In genomic region chr2:130451727-130452090, GRCm38 (mm10) we compare ENCODE assay signal across 9 mouse cellular contexts. TPM values are rescaled to one million over a fixed set of nuclear protein-coding genes. Genes with fewer than 3 reads are reported as not detected.
DNase-seq lines count a peak whose midpoint lies in the region; ATAC-seq and TF ChIP-seq lines count a peak whose summit lies in the region.
"Had no signal": no experiment of that assay in that cellular context is flagged by ENCODE, and none has a peak within 500 bp of the region (broad histone marks: within the 10 kb centered on the region; RNA-seq: fewer than 3 reads in every experiment).

No protein-coding gene starts in this region.

- TF ChIP-seq CTCF in liver, embryonic 14.5 days (IDR thresholded peaks at IDR 0.05; ENCODE audit: low read depth) = no peak

- WGBS in heart, embryonic 10.5 days = 52% methylated on average over 3 of the region's 3 CpGs
- 72% methylated on average over 3 of the region's 3 CpGs for WGBS in forebrain, embryonic 12.5 days
- 47% methylated on average over 3 of the region's 3 CpGs for WGBS in liver, embryonic 14.5 days (ENCODE audit: insufficient replicate concordance)

- TF ChIP-seq EP300 in liver, embryonic 14.5 days (IDR thresholded peaks at IDR 0.05; ENCODE audit: low read depth) = no peak

- no peak for DNase-seq in heart, embryonic 10.5 days (ENCODE audit: low spot score)
- no peak for DNase-seq in heart, postnatal 4 days
- DNase-seq in CD4-positive helper T cell, adult 2 months (ENCODE audit: low read depth, low spot score) = peak; percentile 17
- no peak for DNase-seq in liver, embryonic 14.5 days (ENCODE audit: low read depth in 3 of 3, low spot score in 3 of 3)
- no peak for DNase-seq in adrenal gland, postnatal 14 days
- no peak for DNase-seq in thymus, postnatal 0 days (ENCODE audit: low spot score)
- DNase-seq in ovary, postnatal 36 days (ENCODE audit: low spot score) = no peak

- peak overlapping the region; percentile 67 for H3K4me2 ChIP-seq in forebrain, embryonic 12.5 days
- H3K4me2 ChIP-seq in liver, embryonic 14.5 days (ENCODE audit: low read depth) = peak overlapping the region; percentile 74

- peak overlapping the region; percentile 80 for H3K4me3 ChIP-seq in heart, embryonic 10.5 days
- peak overlapping the region; percentile 87 for H3K4me3 ChIP-seq in forebrain, embryonic 12.5 days (replicated peaks)
- peak overlapping the region in 1 of 2 experiments; percentile 83; a peak in 2 of 4 replicates for H3K4me3 ChIP-seq in liver, embryonic 14.5 days (ENCODE audit: insufficient read depth in 1 of 2, low read depth in 2 of 2, low read length in 2 of 2)

- no peak for ATAC-seq in forebrain, embryonic 12.5 days (ENCODE audit: low FRiP score)
- ATAC-seq in liver, embryonic 14.5 days (ENCODE audit: insufficient read depth) = no peak

- peak overlapping the region; percentile 92 for H3K9ac ChIP-seq in forebrain, embryonic 12.5 days
- H3K9ac ChIP-seq in liver, embryonic 14.5 days (replicated peaks) = peak overlapping the region; percentile 90

- no peaks in the 10 kb centered on the region for H3K9me3 ChIP-seq in heart, embryonic 10.5 days
- H3K9me3 ChIP-seq in forebrain, embryonic 12.5 days = no peaks in the 10 kb centered on the region
- H3K9me3 ChIP-seq in liver, embryonic 14.5 days (ENCODE audit: control insufficient read depth, low read length) = no peaks in the 10 kb centered on the region

- peaks cover 10% of the 10 kb centered on the region; the same call in 1 of the 2 replicates for H3K27me3 ChIP-seq in heart, embryonic 10.5 days (ENCODE audit: insufficient read depth, poor library complexity, severe bottlenecking)
- peaks cover 13% of the 10 kb centered on the region for H3K27me3 ChIP-seq in forebrain, embryonic 12.5 days
- peaks cover 6% of the 10 kb centered on the region for H3K27me3 ChIP-seq in liver, embryonic 14.5 days (ENCODE audit: control insufficient read depth, insufficient read depth, low read length)

- peaks cover 43% of the 10 kb centered on the region for H3K4me1 ChIP-seq in heart, embryonic 10.5 days
- peaks cover 27% of the 10 kb centered on the region for H3K4me1 ChIP-seq in forebrain, embryonic 12.5 days
- H3K4me1 ChIP-seq in liver, embryonic 14.5 days (replicated peaks; ENCODE audit: control insufficient read depth in 2 of 2, insufficient read depth in 2 of 2, low read length in 1 of 2) = peaks cover 16 to 30% of the 10 kb centered on the region in 2 experiments

- no peaks in the 10 kb centered on the region for H3K36me3 ChIP-seq in heart, embryonic 10.5 days
- H3K36me3 ChIP-seq in forebrain, embryonic 12.5 days (replicated peaks) = no peaks in the 10 kb centered on the region
- no peaks in the 10 kb centered on the region for H3K36me3 ChIP-seq in liver, embryonic 14.5 days (replicated peaks; ENCODE audit: control insufficient read depth, insufficient read depth, low read depth)

- no peak overlapping the region for H3K27ac ChIP-seq in heart, embryonic 10.5 days
- H3K27ac ChIP-seq in forebrain, embryonic 12.5 days = no peak overlapping the region
- no peak overlapping the region for H3K27ac ChIP-seq in liver, embryonic 14.5 days

RNA-seq across cellular contexts. Expression of gene Ptpra, which starts 1.6 kb away (rescaled TPM):
- polyA plus RNA-seq in heart, embryonic 10.5 days (2016; fragmentation: Nextera tagmentation; extraction: Ambion mirVana) = 73.3 and 85.5 TPM in 2 replicates
- 10 to 100 TPM; 78.9 to 86.4 TPM for total RNA-seq in heart, postnatal 4 days (2021)
- 130 and 138 TPM in 2 replicates for polyA plus RNA-seq in forebrain, embryonic 12.5 days (2016; fragmentation: Nextera tagmentation; extraction: Ambion mirVana)
- polyA plus RNA-seq in liver, embryonic 14.5 days (2012; rRNA removed) = 14.6 and 19.3 TPM in 2 replicates
- polyA plus RNA-seq in liver, embryonic 14.5 days (2014; fragmentation: Nextera tagmentation; extraction: Ambion mirVana) = 29.6 and 33.6 TPM in 2 replicates
- 100 and 101 TPM in 2 replicates for total RNA-seq in adrenal gland, postnatal 14 days (2021)
- 73.8 and 85.4 TPM in 2 replicates for polyA plus RNA-seq in thymus, postnatal 0 days (2015; fragmentation: Nextera tagmentation; extraction: Ambion mirVana)

RNA-seq across cellular contexts. Expression of gene Pced1a, which starts 27.2 kb away (rescaled TPM):
- 8.2 and 13.6 TPM in 2 replicates for polyA plus RNA-seq in heart, embryonic 10.5 days (2016; fragmentation: Nextera tagmentation; extraction: Ambion mirVana)
- 1 to 10 TPM; 5.6 to 6.2 TPM for total RNA-seq in heart, postnatal 4 days (2021)
- polyA plus RNA-seq in forebrain, embryonic 12.5 days (2016; fragmentation: Nextera tagmentation; extraction: Ambion mirVana) = 10.9 TPM in 2 replicates
- polyA plus RNA-seq in liver, embryonic 14.5 days (2012; rRNA removed) = 5.6 and 6.7 TPM in 2 replicates
- polyA plus RNA-seq in liver, embryonic 14.5 days (2014; fragmentation: Nextera tagmentation; extraction: Ambion mirVana) = 2.1 and 3.3 TPM in 2 replicates
- total RNA-seq in adrenal gland, postnatal 14 days (2021) = 13.6 TPM in 2 replicates
- polyA plus RNA-seq in thymus, postnatal 0 days (2015; fragmentation: Nextera tagmentation; extraction: Ambion mirVana) = 6.5 and 8.0 TPM in 2 replicates

RNA-seq across cellular contexts. Expression of gene Vps16, which starts 27.6 kb away (rescaled TPM):
- 84.5 and 91.1 TPM in 2 replicates for polyA plus RNA-seq in heart, embryonic 10.5 days (2016; fragmentation: Nextera tagmentation; extraction: Ambion mirVana)
- total RNA-seq in heart, postnatal 4 days (2021) = 10 to 100 TPM; 39.0 to 45.3 TPM
- polyA plus RNA-seq in forebrain, embryonic 12.5 days (2016; fragmentation: Nextera tagmentation; extraction: Ambion mirVana) = 133 and 137 TPM in 2 replicates
- polyA plus RNA-seq in liver, embryonic 14.5 days (2012; rRNA removed) = 34.1 and 38.3 TPM in 2 replicates
- 26.8 and 31.3 TPM in 2 replicates for polyA plus RNA-seq in liver, embryonic 14.5 days (2014; fragmentation: Nextera tagmentation; extraction: Ambion mirVana)
- 51.3 and 54.4 TPM in 2 replicates for total RNA-seq in adrenal gland, postnatal 14 days (2021)
- 97.7 and 101 TPM in 2 replicates for polyA plus RNA-seq in thymus, postnatal 0 days (2015; fragmentation: Nextera tagmentation; extraction: Ambion mirVana)

RNA-seq across cellular contexts. Expression of gene Tmem239, which starts 45.4 kb away (rescaled TPM):
- polyA plus RNA-seq in heart, embryonic 10.5 days (2016; fragmentation: Nextera tagmentation; extraction: Ambion mirVana) = not detected in 2 replicates
- not detected for total RNA-seq in heart, postnatal 4 days (2021)
- 0.15 TPM in 1 of 2 replicates, not detected in the other for polyA plus RNA-seq in forebrain, embryonic 12.5 days (2016; fragmentation: Nextera tagmentation; extraction: Ambion mirVana)
- not detected in 2 replicates for polyA plus RNA-seq in liver, embryonic 14.5 days (2012; rRNA removed)
- polyA plus RNA-seq in liver, embryonic 14.5 days (2014; fragmentation: Nextera tagmentation; extraction: Ambion mirVana) = not detected in 2 replicates
- total RNA-seq in adrenal gland, postnatal 14 days (2021) = not detected in 2 replicates
- polyA plus RNA-seq in thymus, postnatal 0 days (2015; fragmentation: Nextera tagmentation; extraction: Ambion mirVana) = not detected in 2 replicates
- total RNA-seq: liver, adult 2 months had no signal
- polyA plus RNA-seq: liver, adult 2 months had no signal

RNA-seq across cellular contexts. Expression of gene 1700020A23Rik, which starts 46.6 kb away (rescaled TPM):
- polyA plus RNA-seq in heart, embryonic 10.5 days (2016; fragmentation: Nextera tagmentation; extraction: Ambion mirVana) = 0.28 TPM in 1 of 2 replicates, not detected in the other
- total RNA-seq in heart, postnatal 4 days (2021) = not detected
- polyA plus RNA-seq in forebrain, embryonic 12.5 days (2016; fragmentation: Nextera tagmentation; extraction: Ambion mirVana) = not detected in 2 replicates
- polyA plus RNA-seq in liver, embryonic 14.5 days (2012; rRNA removed) = not detected in 2 replicates
- not detected in 2 replicates for polyA plus RNA-seq in liver, embryonic 14.5 days (2014; fragmentation: Nextera tagmentation; extraction: Ambion mirVana)
- not detected in 2 replicates for total RNA-seq in adrenal gland, postnatal 14 days (2021)
- polyA plus RNA-seq in thymus, postnatal 0 days (2015; fragmentation: Nextera tagmentation; extraction: Ambion mirVana) = not detected in 2 replicates
- total RNA-seq: liver, adult 2 months had no signal
- polyA plus RNA-seq: liver, adult 2 months had no signal
